Mouse (Mus musculus): ENCODE data around the gene Cpped1.

GRCm38 (mm10) chr16:11801960-11802539 lies 107.2 kb downstream of the Cpped1 start:
- TF ChIP-seq CTCF (IDR thresholded peaks at IDR 0.05; ENCODE audit: control insufficient read depth, insufficient read depth, insufficient read length) (no peak), MAX (IDR thresholded peaks at IDR 0.05) (no peak), CEBPB (IDR thresholded peaks at IDR 0.05; ENCODE audit: low read depth) (no peak), USF1 (IDR thresholded peaks at IDR 0.05; ENCODE audit: low read depth) (no peak), FOSL1 (IDR thresholded peaks at IDR 0.05; ENCODE audit: insufficient read depth, low read length, poor library complexity, severe bottlenecking) (no peak), MYOG (IDR thresholded peaks at IDR 0.05; ENCODE audit: control insufficient read depth, extremely low read depth, insufficient read length) (no peak), MYOD1 (IDR thresholded peaks at IDR 0.05; ENCODE audit: control insufficient read depth, insufficient read length, low read depth) (no peak)
